In genomic region chr11:21217419-21217818, GRCm38 (mm10) we compare ENCODE assay signal across 13 mouse cellular contexts. TPM values are rescaled to one million over a fixed set of nuclear protein-coding genes. Genes with fewer than 3 reads are reported as not detected.
DNase-seq lines count a peak whose midpoint lies in the region; ATAC-seq and TF ChIP-seq lines count a peak whose summit lies in the region.
"Had no signal": no experiment of that assay in that cellular context is flagged by ENCODE, and none has a peak within 500 bp of the region (broad histone marks: within the 10 kb centered on the region; RNA-seq: fewer than 3 reads in every experiment).

No protein-coding gene starts in this region.

- intact Hi-C loops in heart, adult 2 months (cut with DNase I): no loop called here

- no peaks in the 10 kb centered on the region for H3K36me3 ChIP-seq in heart, adult 2 months (ENCODE audit: control insufficient read depth, insufficient read depth, low read length)
- no peaks in the 10 kb centered on the region for H3K36me3 ChIP-seq in megakaryocyte, embryonic 14.5 days (replicated peaks; ENCODE audit: low read length)
- no peaks in the 10 kb centered on the region for H3K36me3 ChIP-seq in intestine, embryonic 15.5 days
- H3K36me3 ChIP-seq in stomach, embryonic 16.5 days (ENCODE audit: control insufficient read depth, insufficient read depth, low read length): no peaks in the 10 kb centered on the region
- H3K36me3 ChIP-seq: forebrain, embryonic 12.5 days had no signal

- H3K27me3 ChIP-seq in heart, adult 2 months (ENCODE audit: control insufficient read depth, insufficient read depth, low read length): no peaks in the 10 kb centered on the region
- H3K27me3 ChIP-seq in megakaryocyte, embryonic 14.5 days (replicated peaks): no peaks in the 10 kb centered on the region
- H3K27me3 ChIP-seq in intestine, embryonic 15.5 days (replicated peaks): no peaks in the 10 kb centered on the region
- no peaks in the 10 kb centered on the region for H3K27me3 ChIP-seq in stomach, embryonic 16.5 days (ENCODE audit: control insufficient read depth, insufficient read depth, low read length)
- H3K27me3 ChIP-seq: CH12.LX; forebrain, embryonic 12.5 days had no signal

- H3K9ac ChIP-seq in heart, adult 2 months (ENCODE audit: low read depth, low read length): no peak overlapping the region
- no peak overlapping the region for H3K9ac ChIP-seq in intestine, embryonic 15.5 days
- no peak overlapping the region for H3K9ac ChIP-seq in stomach, embryonic 16.5 days (ENCODE audit: low read length)
- H3K9ac ChIP-seq: forebrain, embryonic 12.5 days had no signal

- 80% methylated on average over 3 of the region's 3 CpGs for WGBS in heart, adult 2 months
- WGBS in intestine, embryonic 15.5 days: 92% methylated on average over 3 of the region's 3 CpGs
- 89% methylated on average over 3 of the region's 3 CpGs for WGBS in stomach, embryonic 16.5 days

- ATAC-seq in megakaryocyte, adult 5-6 weeks (ENCODE audit: poor library complexity, severe bottlenecking): no peak
- ATAC-seq in intestine, embryonic 15.5 days: peak; percentile 56; the same call in 1 of the 2 replicates
- ATAC-seq in stomach, embryonic 16.5 days (ENCODE audit: insufficient read depth, low FRiP score): peak; percentile 40; the same call in 1 of the 2 replicates

- no peaks in the 10 kb centered on the region for H3K9me3 ChIP-seq in megakaryocyte, embryonic 14.5 days
- no peaks in the 10 kb centered on the region for H3K9me3 ChIP-seq in intestine, embryonic 15.5 days
- no peaks in the 10 kb centered on the region for H3K9me3 ChIP-seq in stomach, embryonic 16.5 days (replicated peaks; ENCODE audit: control insufficient read depth, low read length)
- H3K9me3 ChIP-seq: forebrain, embryonic 12.5 days had no signal

- no peak overlapping the region for H3K27ac ChIP-seq in heart, adult 2 months
- no peak overlapping the region for H3K27ac ChIP-seq in intestine, embryonic 15.5 days
- no peak overlapping the region for H3K27ac ChIP-seq in stomach, embryonic 16.5 days (ENCODE audit: low read length)
- H3K27ac ChIP-seq: forebrain, embryonic 12.5 days had no signal

- DNase-seq in heart, postnatal 4 days: peak; percentile 65
- DNase-seq in heart, adult 2 months: no peak
- DNase-seq in kidney, adult 11 months: no peak
- DNase-seq: adrenal gland, postnatal 25 days; layer of hippocampus, adult 9-11 months; thymus, postnatal 4 days had no signal

- H3K4me1 ChIP-seq in heart, adult 2 months (ENCODE audit: control insufficient read depth, insufficient read depth, low read length): no peaks in the 10 kb centered on the region
- peaks cover 32% of the 10 kb centered on the region for H3K4me1 ChIP-seq in megakaryocyte, embryonic 14.5 days
- no peaks in the 10 kb centered on the region for H3K4me1 ChIP-seq in intestine, embryonic 15.5 days (replicated peaks)
- H3K4me1 ChIP-seq in stomach, embryonic 16.5 days (ENCODE audit: control insufficient read depth, insufficient read depth, low read length): no peaks in the 10 kb centered on the region
- H3K4me1 ChIP-seq: forebrain, embryonic 12.5 days had no signal

- H3K79me2 ChIP-seq in heart, adult 2 months (replicated peaks; ENCODE audit: control insufficient read depth, insufficient read depth, low read length): no peaks in the 10 kb centered on the region

- no peak overlapping the region for H3K4me2 ChIP-seq in intestine, embryonic 15.5 days (replicated peaks)
- H3K4me2 ChIP-seq in stomach, embryonic 16.5 days (ENCODE audit: low read depth, low read length): no peak overlapping the region
- H3K4me2 ChIP-seq: forebrain, embryonic 12.5 days; midbrain, embryonic 11.5 days had no signal

- TF ChIP-seq EP300 in heart, adult 2 months (IDR thresholded peaks at IDR 0.05; ENCODE audit: insufficient read depth, low read depth, low read length): no peak

- H3K4me3 ChIP-seq in heart, adult 2 months: no peak overlapping the region
- H3K4me3 ChIP-seq in megakaryocyte, embryonic 14.5 days (replicated peaks): peak overlapping the region; percentile 62
- H3K4me3 ChIP-seq in intestine, embryonic 15.5 days (replicated peaks): no peak overlapping the region
- no peak overlapping the region for H3K4me3 ChIP-seq in stomach, embryonic 16.5 days (replicated peaks; ENCODE audit: low read length)
- H3K4me3 ChIP-seq: forebrain, embryonic 12.5 days had no signal

- no peak for TF ChIP-seq CTCF in heart, adult 2 months (IDR thresholded peaks at IDR 0.05)

- no peak for TF ChIP-seq POLR2A in heart, adult 2 months (IDR thresholded peaks at IDR 0.05; ENCODE audit: insufficient read depth, low read depth, low read length)

RNA-seq across cellular contexts. Expression of gene Vps54, which starts 21.7 kb away (rescaled TPM):
- total RNA-seq in heart, postnatal 4 days (2021): 10 to 100 TPM; 26.2 to 27.1 TPM
- total RNA-seq in heart, adult 2 months (2021): 10 to 100 TPM; 17.8 to 18.8 TPM
- 7.9 and 17.0 TPM in 2 replicates for polyA plus RNA-seq in heart, adult 2 months (2012; rRNA removed)
- 0.94 and 1.1 TPM in 2 replicates for polyA plus RNA-seq in megakaryocyte, embryonic 14.5 days (2012; ENCODE audit: insufficient read depth, low replicate concordance)
- total RNA-seq in megakaryocyte, adult 5-6 weeks (2015): 56.5 and 56.7 TPM in 2 replicates
- total RNA-seq in megakaryocyte, adult 5-6 weeks (2017): 85.7 and 87.9 TPM in 2 replicates
- polyA plus RNA-seq in intestine, embryonic 15.5 days (2015; fragmentation: Nextera tagmentation; extraction: Ambion mirVana): 12.0 and 13.2 TPM in 2 replicates
- polyA plus RNA-seq in stomach, embryonic 16.5 days (2015; fragmentation: Nextera tagmentation; extraction: Ambion mirVana): 9.6 and 9.7 TPM in 2 replicates
